In genomic region chr1:181143950-181144836, GRCm38 (mm10) we compare ENCODE assay signal across 8 mouse cellular contexts. TPM values are rescaled to one million over a fixed set of nuclear protein-coding genes. Genes with fewer than 3 reads are reported as not detected.
A peak's percentile ranks its signal among the peaks of the same experiment; 100 is the strongest.
DNase-seq lines count a peak whose midpoint lies in the region; ATAC-seq and TF ChIP-seq lines count a peak whose summit lies in the region.

TSS of gene Nvl (minus strand) at chr1:181144204.
TSS of gene Cnih4 (plus strand) at chr1:181144693.

- no peak for TF ChIP-seq CTCF in CH12.LX (conservative IDR thresholded peaks at IDR 0.05 in 1 of 2, IDR thresholded peaks at IDR 0.05 in 1 of 2; ENCODE audit: low read depth in 2 of 2, low read length in 2 of 2)

- peak within 1 kb of the TSS; percentile 61 for H3K27ac ChIP-seq in CH12.LX (ENCODE audit: insufficient read depth, low read depth)
- H3K27ac ChIP-seq in forebrain, embryonic 11.5 days (ENCODE audit: low read depth, low read length), result peak within 1 kb of the TSS; percentile 85
- H3K27ac ChIP-seq in heart, embryonic 16.5 days (ENCODE audit: low read length), result peak within 1 kb of the TSS; percentile 92
- H3K27ac ChIP-seq in liver, embryonic 15.5 days (replicated peaks), result peak within 1 kb of the TSS; percentile 95
- 0 out of 2 replicates have a peak within 1 kb of the TSS, but pooled peaks have one; percentile 32 for H3K27ac ChIP-seq in neural tube, embryonic 12.5 days

- H3K4me2 ChIP-seq in CH12.LX (ENCODE audit: insufficient read depth, low read depth, poor library complexity, severe bottlenecking), result peak within 1 kb of the TSS; percentile 93
- peak within 1 kb of the TSS; percentile 70 for H3K4me2 ChIP-seq in forebrain, embryonic 11.5 days (ENCODE audit: low read depth, low read length, severe bottlenecking)
- peak within 1 kb of the TSS; percentile 86 for H3K4me2 ChIP-seq in heart, embryonic 16.5 days (ENCODE audit: low read depth, low read length)
- peak within 1 kb of the TSS; percentile 80 for H3K4me2 ChIP-seq in liver, embryonic 15.5 days
- peak within 1 kb of the TSS; percentile 64 for H3K4me2 ChIP-seq in neural tube, embryonic 12.5 days (replicated peaks)

- no peaks in the 10 kb centered on the region for H3K27me3 ChIP-seq in CH12.LX (replicated peaks)
- H3K27me3 ChIP-seq in forebrain, embryonic 11.5 days (ENCODE audit: control insufficient read depth, insufficient read depth, low read length), result no peaks in the 10 kb centered on the region
- no peaks in the 10 kb centered on the region for H3K27me3 ChIP-seq in heart, embryonic 16.5 days (ENCODE audit: control insufficient read depth, insufficient read depth, low read length)
- H3K27me3 ChIP-seq in liver, embryonic 15.5 days, result no peaks in the 10 kb centered on the region
- H3K27me3 ChIP-seq in neural tube, embryonic 12.5 days (replicated peaks), result no peaks in the 10 kb centered on the region

- H3K4me3 ChIP-seq in CH12.LX (replicated peaks in 1 of 3; ENCODE audit: low read depth in 2 of 3, low read length in 2 of 3, poor library complexity in 1 of 3), result peak within 1 kb of the TSS; percentile 81 to 99 (median 86)
- peak within 1 kb of the TSS; percentile 78 for H3K4me3 ChIP-seq in forebrain, embryonic 11.5 days (ENCODE audit: low read depth, low read length)
- peak within 1 kb of the TSS; percentile 91 for H3K4me3 ChIP-seq in heart, embryonic 16.5 days (ENCODE audit: low read length)
- H3K4me3 ChIP-seq in liver, embryonic 15.5 days (replicated peaks), result peak within 1 kb of the TSS; percentile 79
- peak within 1 kb of the TSS; percentile 80 for H3K4me3 ChIP-seq in neural tube, embryonic 12.5 days

- peak within 1 kb of the TSS; percentile 84 for H3K9ac ChIP-seq in CH12.LX (ENCODE audit: insufficient read depth, low read depth)
- peak within 1 kb of the TSS; percentile 73 for H3K9ac ChIP-seq in forebrain, embryonic 11.5 days (ENCODE audit: low read length)
- H3K9ac ChIP-seq in heart, embryonic 16.5 days (ENCODE audit: low read length), result peak within 1 kb of the TSS; percentile 86
- peak within 1 kb of the TSS; percentile 79 for H3K9ac ChIP-seq in liver, embryonic 15.5 days
- H3K9ac ChIP-seq in neural tube, embryonic 12.5 days, result peak within 1 kb of the TSS; percentile 76

- peaks cover 14 to 68% of the 10 kb centered on the region in 2 experiments for H3K4me1 ChIP-seq in CH12.LX (ENCODE audit: control insufficient read depth in 1 of 2, insufficient read depth in 2 of 2)
- no peaks in the 10 kb centered on the region; the same call in 1 of the 2 replicates for H3K4me1 ChIP-seq in forebrain, embryonic 11.5 days (replicated peaks; ENCODE audit: control insufficient read depth, insufficient read depth, low read length)
- peaks cover 6% of the 10 kb centered on the region for H3K4me1 ChIP-seq in heart, embryonic 16.5 days (ENCODE audit: control insufficient read depth, insufficient read depth, low read length)
- H3K4me1 ChIP-seq in liver, embryonic 15.5 days (replicated peaks), result peaks cover 50% of the 10 kb centered on the region
- H3K4me1 ChIP-seq in neural tube, embryonic 12.5 days, result peaks cover 20% of the 10 kb centered on the region

- DNase-seq in CH12.LX (ENCODE audit: extremely low read depth), result peak; percentile 97
- DNase-seq in c-Kit-positive CD71-positive TER-119-negative erythroid progenitor cells, embryonic 14.5 days (ENCODE audit: low read depth), result peak; percentile 90
- peak; percentile 96 for DNase-seq in forebrain, embryonic 11.5 days (ENCODE audit: low spot score)
- DNase-seq in kidney, postnatal 36 days, result peak; percentile 95 to 96
- DNase-seq in telencephalon, adult 2 months (ENCODE audit: low read depth, low spot score), result peak; percentile 98

- WGBS in forebrain, embryonic 11.5 days, result under 1% methylated on average over 52 of the region's 52 CpGs
- under 1% methylated on average over 52 of the region's 52 CpGs for WGBS in heart, embryonic 16.5 days
- WGBS in liver, embryonic 15.5 days (ENCODE audit: insufficient replicate concordance), result under 1% methylated on average over 52 of the region's 52 CpGs
- under 1% methylated on average over 52 of the region's 52 CpGs for WGBS in neural tube, embryonic 12.5 days

- 0 out of 2 replicates have a peak, but pooled peaks have one; percentile 32 for TF ChIP-seq EP300 in CH12.LX (IDR thresholded peaks at IDR 0.05; ENCODE audit: low read length)

- peak; percentile 67; the same call in 1 of the 2 replicates for TF ChIP-seq POLR2A in CH12.LX (IDR thresholded peaks at IDR 0.05; ENCODE audit: low read depth, low read length)

- ATAC-seq in forebrain, embryonic 11.5 days (replicated peaks; ENCODE audit: low FRiP score), result peak; percentile 99
- ATAC-seq in heart, embryonic 16.5 days (replicated peaks; ENCODE audit: extremely low read depth, insufficient read depth, low FRiP score), result peak; percentile 99
- peak; percentile 94 for ATAC-seq in liver, embryonic 15.5 days (ENCODE audit: insufficient read depth)
- peak; percentile 99 for ATAC-seq in neural tube, embryonic 12.5 days (ENCODE audit: low FRiP score, low read depth)

- dilution Hi-C loops in CH12.LX (cut with MboI; ENCODE audit: extremely low pct_ligation_motif_present, extremely low pct_unique_long_range_greater_than_20kb, low sequenced_read_pairs), result no loop called here

- TF ChIP-seq RAD21 in CH12.LX (IDR thresholded peaks at IDR 0.05; ENCODE audit: low read depth, low read length), result no peak

- peaks cover 13 to 22% of the 10 kb centered on the region in 2 experiments for H3K36me3 ChIP-seq in CH12.LX (replicated peaks in 1 of 2; ENCODE audit: control insufficient read depth in 1 of 2, insufficient read depth in 1 of 2, low read length in 1 of 2)
- no peaks in the 10 kb centered on the region for H3K36me3 ChIP-seq in forebrain, embryonic 11.5 days (ENCODE audit: control insufficient read depth, insufficient read depth, low read length)
- peaks cover 7% of the 10 kb centered on the region; the same call in 1 of the 2 replicates for H3K36me3 ChIP-seq in heart, embryonic 16.5 days (ENCODE audit: control insufficient read depth, insufficient read depth)
- H3K36me3 ChIP-seq in liver, embryonic 15.5 days (replicated peaks), result peaks cover 26% of the 10 kb centered on the region
- H3K36me3 ChIP-seq in neural tube, embryonic 12.5 days, result peaks cover 26% of the 10 kb centered on the region

- peaks cover 53% of the 10 kb centered on the region for H3K79me2 ChIP-seq in CH12.LX (replicated peaks; ENCODE audit: control insufficient read depth, extremely low read depth, insufficient read depth, poor library complexity, severe bottlenecking)

- in situ Hi-C loops in CH12.LX (cut with MboI; ENCODE audit: low pct_ligation_motif_present, low pct_unique_long_range_greater_than_20kb, low sequenced_read_pairs), result no loop called here

- H3K9me3 ChIP-seq in CH12.LX (replicated peaks; ENCODE audit: low read length), result no peaks in the 10 kb centered on the region
- H3K9me3 ChIP-seq in forebrain, embryonic 11.5 days (ENCODE audit: control insufficient read depth, low read length), result no peaks in the 10 kb centered on the region
- no peaks in the 10 kb centered on the region for H3K9me3 ChIP-seq in heart, embryonic 16.5 days (replicated peaks; ENCODE audit: control insufficient read depth, low read length)
- H3K9me3 ChIP-seq in liver, embryonic 15.5 days (replicated peaks), result no peaks in the 10 kb centered on the region
- no peaks in the 10 kb centered on the region for H3K9me3 ChIP-seq in neural tube, embryonic 12.5 days

TF ChIP-seq in CH12.LX, 34 proteins besides CTCF, POLR2A, EP300 and RAD21 (continues in another document):
- peak; percentile 90 for TF ChIP-seq TCF12 (IDR thresholded peaks at IDR 0.05; ENCODE audit: low read depth, low read length)
- TF ChIP-seq POLR2AphosphoS2 (IDR thresholded peaks at IDR 0.05; ENCODE audit: low read depth, low read length), result 0 out of 2 replicates have a peak, but pooled peaks have one; percentile 43
- TF ChIP-seq UBTF (IDR thresholded peaks at IDR 0.05; ENCODE audit: low read depth, low read length), result peak; percentile 83
- peak; percentile 35; the same call in 1 of the 2 replicates for TF ChIP-seq ETS1 (conservative IDR thresholded peaks at IDR 0.05; ENCODE audit: low read depth, low read length)
- 0 out of 2 replicates have a peak, but pooled peaks have one; percentile 39 for TF ChIP-seq ZNF384 (IDR thresholded peaks at IDR 0.05; ENCODE audit: low read depth, low read length)
- no peak; the same call in 1 of the 2 replicates for TF ChIP-seq USF2 (conservative IDR thresholded peaks at IDR 0.05; ENCODE audit: low read depth, low read length)
- peak; percentile 95 for TF ChIP-seq KAT2A (IDR thresholded peaks at IDR 0.05; ENCODE audit: insufficient replicate concordance, low read length)
- TF ChIP-seq ZC3H11A (IDR thresholded peaks at IDR 0.05; ENCODE audit: low read depth, low read length), result no peak
- TF ChIP-seq JUN (IDR thresholded peaks at IDR 0.05; ENCODE audit: insufficient read depth, low read depth, low read length), result no peak
- peak; percentile 92 for TF ChIP-seq E2F4 (IDR thresholded peaks at IDR 0.05; ENCODE audit: insufficient replicate concordance, low read depth, low read length)
- TF ChIP-seq PAX5 (IDR thresholded peaks at IDR 0.05; ENCODE audit: low read length), result no peak
- peak; percentile 84 for TF ChIP-seq MXI1 (IDR thresholded peaks at IDR 0.05; ENCODE audit: low read depth, low read length)
- peak; percentile 60; the same call in 1 of the 2 replicates for TF ChIP-seq ZMIZ1 (IDR thresholded peaks at IDR 0.05; ENCODE audit: low read depth, low read length)
- peak; percentile 27 for TF ChIP-seq NELFE (IDR thresholded peaks at IDR 0.05; ENCODE audit: low read depth, low read length)
- peak; percentile 24; the same call in 1 of the 2 replicates for TF ChIP-seq CHD2 (IDR thresholded peaks at IDR 0.05; ENCODE audit: low read length)

RNA-seq across cellular contexts. Expression of gene Nvl, which starts in this region (rescaled TPM):
- total RNA-seq in CH12.LX (2012; rRNA removed) (19.9 and 22.1 TPM in 2 replicates), CH12.LX (2014; rRNA removed) (27.1 and 30.3 TPM in 2 replicates)
- 36.0 and 38.4 TPM in 2 replicates for polyA plus RNA-seq in CH12.LX (2012; ENCODE audit: insufficient read length, low read depth)
- polyA plus RNA-seq in forebrain, embryonic 11.5 days (2014; fragmentation: Nextera tagmentation; extraction: Ambion mirVana), result 41.9 and 48.5 TPM in 2 replicates
- polyA plus RNA-seq in heart, embryonic 16.5 days (2015; fragmentation: Nextera tagmentation; extraction: Ambion mirVana), result 15.5 and 16.4 TPM in 2 replicates
- polyA plus RNA-seq in liver, embryonic 15.5 days (2015; fragmentation: Nextera tagmentation; extraction: Ambion mirVana), result 8.8 and 9.5 TPM in 2 replicates
- polyA plus RNA-seq in neural tube, embryonic 12.5 days (2016; fragmentation: Nextera tagmentation; extraction: Ambion mirVana), result 40.1 and 45.6 TPM in 2 replicates

RNA-seq across cellular contexts. Expression of gene Cnih4, which starts in this region (rescaled TPM):
- total RNA-seq in CH12.LX (2012; rRNA removed) (24.2 and 28.9 TPM in 2 replicates), CH12.LX (2014; rRNA removed) (34.9 and 39.1 TPM in 2 replicates)
- 45.7 and 54.1 TPM in 2 replicates for polyA plus RNA-seq in CH12.LX (2012; ENCODE audit: insufficient read length, low read depth)
- polyA plus RNA-seq in forebrain, embryonic 11.5 days (2014; fragmentation: Nextera tagmentation; extraction: Ambion mirVana), result 89.9 and 96.5 TPM in 2 replicates
- polyA plus RNA-seq in heart, embryonic 16.5 days (2015; fragmentation: Nextera tagmentation; extraction: Ambion mirVana), result 149 and 164 TPM in 2 replicates
- 49.1 and 50.1 TPM in 2 replicates for polyA plus RNA-seq in liver, embryonic 15.5 days (2015; fragmentation: Nextera tagmentation; extraction: Ambion mirVana)
- 69.5 and 69.8 TPM in 2 replicates for polyA plus RNA-seq in neural tube, embryonic 12.5 days (2016; fragmentation: Nextera tagmentation; extraction: Ambion mirVana)

Comparison
In these comparisons a context has a peak if more than half of its experiments do, and no peak if none do; other contexts are left out.
1. Peak in every context shown above with its lines: DNase-seq, ATAC-seq, H3K4me3 ChIP-seq and H3K27ac ChIP-seq.
2. H3K27ac ChIP-seq: peak in every context shown above with its lines; median percentile 95 in liver, embryonic 15.5 days; 92 in heart, embryonic 16.5 days; 85 in forebrain, embryonic 11.5 days; 61 in CH12.LX; 32 in neural tube, embryonic 12.5 days.